Mouse (Mus musculus): Measurements from ENCODE around the gene Capn7. TPM values are rescaled to one million over a fixed set of nuclear protein-coding genes. Genes with fewer than 3 reads are reported as not detected.

Capn7 gene
- polyA plus RNA-seq, 1 experiment from 2014 or later = 36.8 TPM

DNA sequence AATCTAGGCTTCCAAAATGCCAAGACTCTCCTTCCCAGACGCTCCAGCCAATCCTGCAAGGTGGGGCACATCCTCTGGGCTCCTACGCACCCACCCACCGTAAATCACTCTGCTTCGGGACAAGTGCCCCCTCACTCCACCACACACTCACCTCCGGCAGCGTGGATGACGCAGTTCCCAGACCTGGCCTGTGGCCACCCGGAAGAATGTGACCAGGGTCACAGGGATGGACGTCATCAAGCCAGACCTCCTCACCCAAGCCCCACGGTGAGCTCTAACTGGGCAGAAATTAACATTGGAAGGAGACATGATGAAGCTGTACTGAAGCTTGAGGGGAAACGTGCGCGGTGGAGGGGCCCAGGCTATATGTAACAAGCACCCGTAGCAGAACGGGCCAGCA is 70.8 kb downstream of the Capn7 start:
- peaks cover 10% of the 10 kb centered on the region for H3K4me1 ChIP-seq (ENCODE audit: control insufficient read depth, insufficient read depth, low read length)

DNA sequence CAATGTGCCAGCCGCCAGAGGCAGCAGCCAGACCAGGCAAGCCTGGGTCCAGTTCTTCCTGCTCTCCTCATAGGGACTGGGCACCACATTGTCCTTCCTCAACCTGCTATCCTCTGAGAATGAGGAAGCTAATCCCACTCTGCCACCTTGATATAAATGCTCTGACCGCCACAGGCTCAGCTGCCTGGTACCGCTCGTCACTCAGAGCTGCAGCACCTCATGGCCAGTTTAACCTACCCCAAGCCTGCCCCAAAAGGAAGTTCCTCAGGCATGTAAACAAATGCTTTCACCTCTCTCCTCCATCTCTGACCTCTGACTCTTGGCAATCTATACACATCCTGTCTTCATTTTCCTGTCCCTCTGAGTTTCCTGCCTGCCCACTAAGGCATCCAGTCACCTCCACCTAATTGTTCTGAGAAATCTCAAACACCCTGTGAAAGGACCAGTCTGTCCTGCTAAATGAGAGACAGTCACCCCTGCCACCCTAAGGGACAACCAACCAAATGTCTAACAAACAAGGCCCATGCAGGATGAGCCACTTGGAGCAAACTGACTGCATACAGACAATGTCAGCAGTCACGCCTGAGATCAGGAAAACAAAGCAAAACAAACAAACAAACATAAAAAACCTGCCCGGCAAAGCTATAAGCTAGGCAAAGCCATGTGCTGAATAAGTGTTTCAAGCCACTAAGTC is 71.6 kb downstream of the Capn7 start:
- Histone ChIP-seq H3K27me3 (ENCODE audit: control insufficient read depth, insufficient read depth, low read length) (no peaks in the 10 kb centered on the region), H3K4me2 (ENCODE audit: low read depth, severe bottlenecking) (no peak overlapping the region), H3K9ac (ENCODE audit: low read length) (no peak overlapping the region), H3K4me1 (ENCODE audit: control insufficient read depth, insufficient read depth, low read length) (peaks cover 10% of the 10 kb centered on the region), H3K27ac (replicated peaks; ENCODE audit: low read depth, low read length) (no peak overlapping the region), H3K36me3 (ENCODE audit: control insufficient read depth, insufficient read depth, low read length) (no peaks in the 10 kb centered on the region), H3K4me3 (ENCODE audit: low read depth, low read length) (no peak overlapping the region), H3K9me3 (ENCODE audit: control insufficient read depth, low read length) (no peaks in the 10 kb centered on the region)
- DNase-seq (ENCODE audit: low spot score) (no peak), ATAC-seq (ENCODE audit: insufficient number of reproducible peaks, low FRiP score, low TSS enrichment, low read depth) (no peak)
- 64% methylated on average over 6 of the region's 6 CpGs for WGBS

More for the DNA sequence above, 70.8 kb downstream of the Capn7 start:
- no peak overlapping the region for H3K27ac ChIP-seq (replicated peaks; ENCODE audit: low read depth, low read length)
- no peaks in the 10 kb centered on the region for H3K9me3 ChIP-seq (ENCODE audit: control insufficient read depth, low read length)
- ATAC-seq (ENCODE audit: insufficient number of reproducible peaks, low FRiP score, low TSS enrichment, low read depth) (no peak), DNase-seq (ENCODE audit: low spot score) (no peak)
- WGBS = 70% methylated on average over 15 of the region's 15 CpGs
- no peaks in the 10 kb centered on the region for H3K36me3 ChIP-seq (ENCODE audit: control insufficient read depth, insufficient read depth, low read length)
- H3K4me3 ChIP-seq (ENCODE audit: low read depth, low read length) = no peak overlapping the region
- no peak overlapping the region for H3K9ac ChIP-seq (ENCODE audit: low read length)
- no peak overlapping the region for H3K4me2 ChIP-seq (ENCODE audit: low read depth, severe bottlenecking)
- no peaks in the 10 kb centered on the region for H3K27me3 ChIP-seq (ENCODE audit: control insufficient read depth, insufficient read depth, low read length)

DNA sequence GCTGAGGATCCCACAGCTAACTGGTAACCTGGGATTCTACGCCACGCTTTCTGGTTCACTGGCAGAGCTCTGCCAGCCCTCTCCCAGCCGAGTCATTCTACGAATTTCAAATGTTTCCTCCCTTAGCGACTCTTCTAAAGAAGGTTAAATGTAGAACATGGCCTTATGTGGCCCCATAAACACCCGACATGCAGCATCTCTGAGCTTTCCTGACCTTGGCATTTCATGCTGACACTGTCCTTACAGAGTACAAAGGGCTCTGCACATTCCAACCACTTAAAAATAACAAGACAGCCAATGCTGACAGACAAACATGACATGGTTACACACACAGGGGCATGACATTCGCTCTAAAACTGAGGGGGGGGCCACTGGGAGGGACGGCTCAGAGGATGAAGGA is 72.2 kb downstream of the Capn7 start:
- no peak overlapping the region for H3K4me3 ChIP-seq (ENCODE audit: low read depth, low read length)

DNA sequence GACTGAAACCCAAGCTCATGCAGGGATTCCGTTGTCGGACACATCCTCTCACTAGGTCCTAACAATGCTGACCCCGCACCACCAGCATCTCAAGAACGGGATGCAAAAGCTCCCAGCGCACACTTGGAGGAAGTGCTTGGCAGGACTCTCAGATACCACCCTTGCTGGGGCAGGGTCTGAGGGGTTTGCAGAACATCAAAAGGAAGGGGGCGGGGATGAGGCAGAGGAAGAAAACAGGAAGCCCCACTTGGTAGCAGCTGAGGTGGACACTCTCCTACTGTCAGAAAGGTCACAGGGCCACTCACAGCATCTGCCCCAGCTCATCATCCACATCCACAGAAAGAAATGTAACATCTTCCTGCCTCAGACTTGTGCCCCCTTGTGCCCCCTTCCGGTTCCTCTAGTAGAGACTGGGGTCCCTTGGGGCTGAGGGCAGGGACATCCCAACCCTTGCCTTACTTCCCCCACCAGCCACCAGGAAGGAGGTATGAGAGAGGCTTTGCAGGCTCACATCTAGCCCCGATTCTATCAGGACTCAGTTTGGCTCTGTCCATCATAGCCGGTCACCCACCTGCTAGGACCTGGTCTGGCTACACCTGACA is 73.8 kb downstream of the Capn7 start:
- DNase-seq (ENCODE audit: low spot score) (no peak), ATAC-seq (ENCODE audit: insufficient number of reproducible peaks, low FRiP score, low TSS enrichment, low read depth) (no peak)
- Histone ChIP-seq H3K27me3 (ENCODE audit: control insufficient read depth, insufficient read depth, low read length) (no peaks in the 10 kb centered on the region), H3K9ac (ENCODE audit: low read length) (no peak overlapping the region), H3K27ac (replicated peaks; ENCODE audit: low read depth, low read length) (no peak overlapping the region), H3K4me1 (ENCODE audit: control insufficient read depth, insufficient read depth, low read length) (peaks cover 8% of the 10 kb centered on the region), H3K36me3 (ENCODE audit: control insufficient read depth, insufficient read depth, low read length) (no peaks in the 10 kb centered on the region), H3K4me2 (ENCODE audit: low read depth, severe bottlenecking) (no peak overlapping the region), H3K4me3 (ENCODE audit: low read depth, low read length) (no peak overlapping the region), H3K9me3 (ENCODE audit: control insufficient read depth, low read length) (no peaks in the 10 kb centered on the region)
- WGBS = 78% methylated on average over 9 of the region's 9 CpGs

More for the DNA sequence above, 72.2 kb downstream of the Capn7 start:
- Histone ChIP-seq H3K9ac (ENCODE audit: low read length) (no peak overlapping the region), H3K4me1 (ENCODE audit: control insufficient read depth, insufficient read depth, low read length) (peaks cover 10% of the 10 kb centered on the region), H3K27me3 (ENCODE audit: control insufficient read depth, insufficient read depth, low read length) (no peaks in the 10 kb centered on the region), H3K36me3 (ENCODE audit: control insufficient read depth, insufficient read depth, low read length) (no peaks in the 10 kb centered on the region), H3K27ac (replicated peaks; ENCODE audit: low read depth, low read length) (no peak overlapping the region), H3K4me2 (ENCODE audit: low read depth, severe bottlenecking) (no peak overlapping the region), H3K9me3 (ENCODE audit: control insufficient read depth, low read length) (no peaks in the 10 kb centered on the region)
- WGBS = 71% methylated on average over 8 of the region's 8 CpGs
- ATAC-seq (ENCODE audit: insufficient number of reproducible peaks, low FRiP score, low TSS enrichment, low read depth) (no peak), DNase-seq (ENCODE audit: low spot score) (no peak)

DNA sequence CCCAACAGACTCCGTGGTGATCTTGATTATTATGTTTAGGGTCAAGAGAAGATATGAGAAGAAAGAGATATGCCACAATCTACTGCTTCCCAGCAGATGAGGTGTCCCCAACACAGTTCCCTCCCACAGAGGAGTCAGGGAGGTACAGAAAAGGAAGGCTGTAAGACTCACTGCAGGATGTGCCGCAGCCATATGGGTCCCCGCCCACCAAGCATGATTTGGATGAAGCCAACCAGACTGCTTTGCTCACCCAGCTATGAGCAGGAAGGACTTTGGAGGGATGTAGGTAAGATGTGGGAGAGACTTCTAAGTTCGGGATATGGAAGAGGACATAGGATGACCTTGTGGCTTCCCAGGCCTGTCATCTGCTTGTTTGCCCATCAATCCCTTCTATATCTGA is 74.3 kb downstream of the Capn7 start:
- 85% methylated on average over 4 of the region's 4 CpGs for WGBS
- no peaks in the 10 kb centered on the region for H3K36me3 ChIP-seq (ENCODE audit: control insufficient read depth, insufficient read depth, low read length)
- H3K27me3 ChIP-seq (ENCODE audit: control insufficient read depth, insufficient read depth, low read length) = no peaks in the 10 kb centered on the region
- no peak overlapping the region for H3K4me2 ChIP-seq (ENCODE audit: low read depth, severe bottlenecking)
- DNase-seq (ENCODE audit: low spot score) = no peak
- no peak for ATAC-seq (ENCODE audit: insufficient number of reproducible peaks, low FRiP score, low TSS enrichment, low read depth)
- H3K4me3 ChIP-seq (ENCODE audit: low read depth, low read length) = no peak overlapping the region
- H3K4me1 ChIP-seq (ENCODE audit: control insufficient read depth, insufficient read depth, low read length) = peaks cover 8% of the 10 kb centered on the region
- H3K27ac ChIP-seq (replicated peaks; ENCODE audit: low read depth, low read length) = no peak overlapping the region
- no peaks in the 10 kb centered on the region for H3K9me3 ChIP-seq (ENCODE audit: control insufficient read depth, low read length)
- no peak overlapping the region for H3K9ac ChIP-seq (ENCODE audit: low read length)

DNA sequence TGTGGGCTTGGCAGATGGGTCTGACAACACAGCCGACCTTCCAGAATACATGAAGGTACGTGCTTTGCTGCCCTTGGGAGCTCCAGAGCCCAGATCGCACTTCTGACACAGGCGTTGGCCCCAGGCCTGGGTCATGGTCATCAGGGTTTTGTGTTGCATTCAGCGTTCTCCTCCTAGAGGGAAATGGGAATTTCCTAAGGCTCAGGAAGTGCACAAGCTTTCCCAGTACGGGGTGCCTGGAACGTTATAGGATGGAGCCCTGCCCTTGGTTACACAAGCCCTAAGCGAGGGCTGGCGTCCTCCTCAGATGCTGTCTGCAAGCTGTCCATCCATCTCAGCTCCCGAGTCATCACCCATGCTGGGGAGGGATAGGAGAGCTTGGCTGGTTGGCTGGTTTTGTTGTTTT is 76.2 kb downstream of the Capn7 start:
- H3K4me1 ChIP-seq (ENCODE audit: control insufficient read depth, insufficient read depth, low read length) = peaks cover 6% of the 10 kb centered on the region
- no peak for ATAC-seq (ENCODE audit: insufficient number of reproducible peaks, low FRiP score, low TSS enrichment, low read depth)
- no peak for DNase-seq (ENCODE audit: low spot score)
- WGBS = 85% methylated on average over 10 of the region's 10 CpGs
- H3K4me3 ChIP-seq (ENCODE audit: low read depth, low read length) = no peak overlapping the region
- H3K4me2 ChIP-seq (ENCODE audit: low read depth, severe bottlenecking) = no peak overlapping the region
- no peak overlapping the region for H3K27ac ChIP-seq (replicated peaks; ENCODE audit: low read depth, low read length)
- no peaks in the 10 kb centered on the region for H3K27me3 ChIP-seq (ENCODE audit: control insufficient read depth, insufficient read depth, low read length)
- no peaks in the 10 kb centered on the region for H3K9me3 ChIP-seq (ENCODE audit: control insufficient read depth, low read length)
- no peaks in the 10 kb centered on the region for H3K36me3 ChIP-seq (ENCODE audit: control insufficient read depth, insufficient read depth, low read length)
- H3K9ac ChIP-seq (ENCODE audit: low read length) = no peak overlapping the region

DNA sequence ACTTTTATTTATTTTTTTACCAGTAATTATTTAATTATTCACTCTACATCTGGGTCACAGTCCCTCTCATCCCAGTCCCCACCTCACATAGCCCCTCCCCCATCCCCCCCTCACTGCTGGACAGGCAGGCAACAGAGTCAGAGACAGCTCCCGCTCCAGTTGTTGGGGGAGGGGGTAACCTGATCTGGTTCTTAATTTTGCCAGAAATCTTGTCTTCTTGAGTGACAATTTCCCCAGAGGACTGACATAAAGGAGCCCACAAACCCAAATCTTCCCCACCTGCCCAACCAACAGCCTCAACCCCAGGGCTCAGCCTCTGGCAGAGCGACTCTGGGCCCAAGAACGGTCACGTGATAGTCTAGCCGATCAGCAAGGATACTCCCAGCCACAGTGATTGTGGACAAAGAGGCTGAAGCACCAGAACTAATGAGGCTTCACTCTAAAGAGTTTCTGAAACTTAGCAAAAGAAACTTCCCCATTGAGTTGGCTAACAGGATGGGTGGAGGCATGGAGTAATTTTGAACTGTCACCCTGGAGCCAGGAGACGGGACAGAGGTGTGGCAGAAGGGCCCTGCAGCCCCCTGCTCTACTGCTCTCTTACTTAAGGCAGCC is 77.1 kb downstream of the Capn7 start:
- no peak overlapping the region for H3K9ac ChIP-seq (ENCODE audit: low read length)
- WGBS = 60% methylated on average over 6 of the region's 6 CpGs
- ATAC-seq (ENCODE audit: insufficient number of reproducible peaks, low FRiP score, low TSS enrichment, low read depth) (no peak), DNase-seq (ENCODE audit: low spot score) (no peak)
- no peak overlapping the region for H3K27ac ChIP-seq (replicated peaks; ENCODE audit: low read depth, low read length)
- H3K9me3 ChIP-seq (ENCODE audit: control insufficient read depth, low read length) = no peaks in the 10 kb centered on the region
- no peak overlapping the region for H3K4me2 ChIP-seq (ENCODE audit: low read depth, severe bottlenecking)
- H3K27me3 ChIP-seq (ENCODE audit: control insufficient read depth, insufficient read depth, low read length) = no peaks in the 10 kb centered on the region
- H3K4me3 ChIP-seq (ENCODE audit: low read depth, low read length) = no peak overlapping the region
- H3K4me1 ChIP-seq (ENCODE audit: control insufficient read depth, insufficient read depth, low read length) = no peaks in the 10 kb centered on the region; the same call in none of the 2 replicates
- no peaks in the 10 kb centered on the region for H3K36me3 ChIP-seq (ENCODE audit: control insufficient read depth, insufficient read depth, low read length)

DNA sequence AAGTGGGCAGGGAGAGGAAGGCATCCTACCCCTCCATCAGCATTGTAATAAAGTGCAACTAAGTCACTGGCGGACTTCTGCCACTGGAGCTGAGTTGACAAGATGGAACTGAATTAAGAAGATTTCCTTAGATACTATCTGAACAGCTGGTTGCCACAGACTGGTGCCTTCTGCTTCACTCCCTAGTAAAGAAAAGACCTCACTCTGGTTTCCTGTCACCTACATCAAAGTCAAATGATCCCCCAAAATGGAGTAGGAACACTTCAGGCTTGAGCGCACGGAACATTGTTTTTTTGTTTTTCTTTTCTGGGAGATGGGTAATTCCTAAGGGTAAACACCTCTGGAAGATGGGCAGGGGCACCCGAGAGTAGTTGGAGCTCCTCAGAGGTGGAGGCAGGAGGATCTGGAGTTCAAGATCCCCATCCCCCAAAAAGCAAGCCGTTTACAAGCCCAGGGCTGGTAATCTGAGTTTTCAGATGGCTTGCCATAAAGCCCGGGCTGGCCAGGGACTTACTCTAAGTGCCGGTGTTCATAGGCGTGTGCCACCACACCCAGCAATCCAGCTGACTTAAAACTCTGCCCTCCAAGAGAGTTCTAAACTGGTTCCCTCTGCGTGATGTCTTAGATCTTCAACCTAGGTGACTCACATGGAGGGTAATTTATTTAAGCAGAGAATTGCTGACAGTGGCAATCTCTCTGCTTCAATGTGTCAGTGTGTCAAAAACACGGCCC is 78.0 kb downstream of the Capn7 start:
- Histone ChIP-seq H3K4me1 (ENCODE audit: control insufficient read depth, insufficient read depth, low read length) (peaks cover 2% of the 10 kb centered on the region), H3K9me3 (ENCODE audit: control insufficient read depth, low read length) (no peaks in the 10 kb centered on the region), H3K27ac (replicated peaks; ENCODE audit: low read depth, low read length) (no peak overlapping the region), H3K4me3 (ENCODE audit: low read depth, low read length) (no peak overlapping the region), H3K9ac (ENCODE audit: low read length) (no peak overlapping the region), H3K27me3 (ENCODE audit: control insufficient read depth, insufficient read depth, low read length) (no peaks in the 10 kb centered on the region), H3K4me2 (ENCODE audit: low read depth, severe bottlenecking) (no peak overlapping the region), H3K36me3 (ENCODE audit: control insufficient read depth, insufficient read depth, low read length) (no peaks in the 10 kb centered on the region)
- DNase-seq (ENCODE audit: low spot score) (no peak), ATAC-seq (ENCODE audit: insufficient number of reproducible peaks, low FRiP score, low TSS enrichment, low read depth) (no peak)
- 55% methylated on average over 10 of the region's 10 CpGs for WGBS
